Mouse (Mus musculus) erythroid progenitor cell, adult 5-6 weeks (primary cell): Measurements from ENCODE around the gene 4931428L18Rik. TPM values are rescaled to one million over a fixed set of nuclear protein-coding genes. Genes with fewer than 3 reads are reported as not detected.

ENCODE experiments used
- ATAC-seq: replicated peaks from 2 replicates; pipeline ENCODE4 v1.8.0; 2016; ENCODE audit warnings: moderate number of reproducible peaks, mild to moderate bottlenecking, moderate TSS enrichment, inconsistent platforms; ENCODE audit not compliant: poor library complexity, low FRiP score, severe bottlenecking
- total RNA-seq, 2 experiments: library from RNA; stranded (forward) in 1 of 2; stranded (reverse) in 1 of 2; fragments of 150-400 nt in 1 of 2; fragments of 186-747, 209-891 nt in 1 of 2; gene quantifications; 2 replicates each; pipeline versions ENCODE4 v1.2.3 to v1.2.4; 2015 to 2017; ENCODE audit warnings: low replicate concordance in 2 of 2

The 4931428L18Rik gene
- total RNA-seq, 2 experiments from 2014 or later: not detected

- ATAC-seq: no peak
Measured at GRCm38 (mm10) chr1:31153793-31154349, 68.6 kb downstream of the 4931428L18Rik start.

GRCm38 (mm10) chr1:31152799-31153426 lies 69.6 kb downstream of the 4931428L18Rik start:
- no peak for ATAC-seq

GRCm38 (mm10) chr1:31150546-31150945 lies 71.9 kb downstream of the 4931428L18Rik start:
- ATAC-seq: no peak

- no peak for ATAC-seq
Measured at GRCm38 (mm10) chr1:31149671-31150070, 72.8 kb downstream of the 4931428L18Rik start.

- no peak for ATAC-seq
Measured at GRCm38 (mm10) chr1:31143571-31143970, 78.9 kb downstream of the 4931428L18Rik start.

GRCm38 (mm10) chr1:31142288-31143094 lies 80.0 kb downstream of the 4931428L18Rik start:
- no peak for ATAC-seq

- no peak for ATAC-seq
Measured at GRCm38 (mm10) chr1:31138387-31138786, 84.1 kb downstream of the 4931428L18Rik start.

- ATAC-seq: no peak
Measured at GRCm38 (mm10) chr1:31113466-31113865, 109.0 kb downstream of the 4931428L18Rik start.

- ATAC-seq: no peak
Measured at GRCm38 (mm10) chr1:31107961-31108360, 114.5 kb downstream of the 4931428L18Rik start.

GRCm38 (mm10) chr1:31102863-31103657 lies 119.4 kb downstream of the 4931428L18Rik start:
- ATAC-seq: no peak

- ATAC-seq: no peak
Measured at GRCm38 (mm10) chr1:31102280-31102679, 120.2 kb downstream of the 4931428L18Rik start.

GRCm38 (mm10) chr1:31097208-31097607 lies 125.3 kb downstream of the 4931428L18Rik start:
- ATAC-seq: no peak

- no peak for ATAC-seq
Measured at GRCm38 (mm10) chr1:31096466-31096793, 126.1 kb downstream of the 4931428L18Rik start.

GRCm38 (mm10) chr1:31095706-31096465 lies 126.6 kb downstream of the 4931428L18Rik start:
- no peak for ATAC-seq

GRCm38 (mm10) chr1:31094792-31095191 lies 127.7 kb downstream of the 4931428L18Rik start:
- no peak for ATAC-seq

GRCm38 (mm10) chr1:31093939-31094338 lies 128.5 kb downstream of the 4931428L18Rik start:
- ATAC-seq: no peak

GRCm38 (mm10) chr1:31088686-31089085 lies 133.8 kb downstream of the 4931428L18Rik start:
- ATAC-seq: no peak

- ATAC-seq: no peak
Measured at GRCm38 (mm10) chr1:31072523-31073370, 149.7 kb downstream of the 4931428L18Rik start.

GRCm38 (mm10) chr1:31071209-31071608 lies 151.3 kb downstream of the 4931428L18Rik start:
- ATAC-seq: no peak
